Mouse (Mus musculus): ENCODE results near the gene Pfdn6.

GRCm38 (mm10) chr17:33909077-33909868, 30.9 kb downstream of the Pfdn6 start, which contains the start of gene Daxx:
- TF ChIP-seq POLR2A (IDR thresholded peaks at IDR 0.05; ENCODE audit: borderline replicate concordance, extremely low read depth, low read depth, low read length), result peak; percentile 72; the same call in 1 of the 2 replicates
- no peak for TF ChIP-seq CTCF (IDR thresholded peaks at IDR 0.05; ENCODE audit: insufficient read depth, low read length)
